Mouse (Mus musculus) forebrain, embryonic 13.5 days (tissue): Measurements from ENCODE around the gene Nlrp1b. TPM values are rescaled to one million over a fixed set of nuclear protein-coding genes. Genes with fewer than 3 reads are reported as not detected.

ENCODE experiments used
- ATAC-seq: fragments of 200-750 bp; cut with Nextera tagmentation; 2 replicates; pipeline ENCODE4 v1.8.0; 2017
- H3K27ac ChIP-seq: fragments of 300-500 bp; sonication (generic); 2 replicates; pipeline ENCODE4 v1.5.1; 2015; ENCODE audit warnings: inconsistent platforms, mild to moderate bottlenecking, moderate library complexity
- H3K27me3 ChIP-seq: fragments of 300-500 bp; sonication (generic); 2 replicates; pipeline ENCODE4 v1.6.1; 2015; ENCODE audit warnings: mild to moderate bottlenecking, inconsistent platforms
- H3K36me3 ChIP-seq: fragments of 300-500 bp; sonication (generic); 2 replicates; pipeline ENCODE4 v1.6.1; 2015; ENCODE audit warnings: mild to moderate bottlenecking, inconsistent platforms; ENCODE audit not compliant: poor library complexity, severe bottlenecking
- H3K4me1 ChIP-seq: fragments of 300-500 bp; sonication (generic); 2 replicates; pipeline ENCODE4 v1.6.1; 2015; ENCODE audit warnings: inconsistent platforms
- H3K4me2 ChIP-seq: fragments of 300-500 bp; sonication (generic); 2 replicates; pipeline ENCODE4 v1.6.1; 2015; ENCODE audit warnings: inconsistent platforms, mild to moderate bottlenecking, moderate library complexity
- H3K4me3 ChIP-seq: fragments of 300-500 bp; sonication (generic); 2 replicates; pipeline ENCODE4 v1.5.1; 2015; ENCODE audit warnings: mild to moderate bottlenecking, inconsistent platforms
- H3K9ac ChIP-seq: fragments of 300-500 bp; sonication (generic); 2 replicates; pipeline ENCODE4 v1.6.1; 2015; ENCODE audit warnings: mild to moderate bottlenecking, inconsistent platforms
- H3K9me3 ChIP-seq: fragments of 300-500 bp; sonication (generic); replicated peaks from 2 replicates; pipeline ENCODE4 v1.6.1; 2016; ENCODE audit warnings: inconsistent platforms
- WGBS: fragments of 180-500 bp; shearing (Covaris S2); methylation state at CpG from one replicate; pipeline ENCODE4 v1.1.7; 2015; 5-methylcytosine and 5-hydroxymethylcytosine counted together
- polyA plus RNA-seq: library from polyadenylated mRNA; unstranded; fragments of >200 nt; fragmentation: Nextera tagmentation; extraction: Ambion mirVana; gene quantifications from 2 replicates; pipeline ENCODE4 v1.2.1, GENCODE M21; 2015

The Nlrp1b gene
- polyA plus RNA-seq, 1 experiment from 2014 or later = not detected

GRCm38 (mm10) chr11:71107128-71107527 lies 123.4 kb downstream of the Nlrp1b start:
- no peaks in the 10 kb centered on the region for H3K4me1 ChIP-seq
- ATAC-seq = no peak

GRCm38 (mm10) chr11:71106261-71107021 lies 124.1 kb downstream of the Nlrp1b start:
- Histone ChIP-seq H3K4me2 (no peak overlapping the region), H3K27me3 (no peaks in the 10 kb centered on the region), H3K27ac (no peak overlapping the region), H3K9ac (no peak overlapping the region), H3K4me3 (no peak overlapping the region), H3K4me1 (no peaks in the 10 kb centered on the region), H3K9me3 (no peaks in the 10 kb centered on the region), H3K36me3 (no peaks in the 10 kb centered on the region)
- ATAC-seq = no peak

More at GRCm38 (mm10) chr11:71107128-71107527, 123.4 kb downstream of the Nlrp1b start:
- 70% methylated on average over 2 of the region's 2 CpGs for WGBS
- no peak overlapping the region for H3K27ac ChIP-seq
- no peak overlapping the region for H3K4me3 ChIP-seq
- no peaks in the 10 kb centered on the region for H3K36me3 ChIP-seq
- no peak overlapping the region for H3K9ac ChIP-seq
- no peaks in the 10 kb centered on the region for H3K9me3 ChIP-seq
- no peaks in the 10 kb centered on the region for H3K27me3 ChIP-seq
- no peak overlapping the region for H3K4me2 ChIP-seq

GRCm38 (mm10) chr11:71103931-71104330 lies 126.6 kb downstream of the Nlrp1b start:
- ATAC-seq = no peak
- Histone ChIP-seq H3K9me3 (0 out of 2 replicates have a peak, but pooled peaks cover 4% of the 10 kb centered on the region), H3K4me1 (no peaks in the 10 kb centered on the region), H3K9ac (no peak overlapping the region), H3K4me2 (no peak overlapping the region), H3K27me3 (no peaks in the 10 kb centered on the region), H3K36me3 (no peaks in the 10 kb centered on the region), H3K4me3 (no peak overlapping the region), H3K27ac (no peak overlapping the region)

Other genes with a start within 250 kb of the Nlrp1b start
- 229 and 242 TPM in 2 replicates for gene C1qbp, start 247.7 kb downstream of the Nlrp1b start, polyA plus RNA-seq
- 11.9 and 14.8 TPM in 2 replicates for gene Dhx33, start 226.3 kb downstream of the Nlrp1b start, polyA plus RNA-seq
- 51.3 and 53.5 TPM in 2 replicates for gene Mis12, start 211.1 kb downstream of the Nlrp1b start, polyA plus RNA-seq
- 36.9 and 37.8 TPM in 2 replicates for gene Derl2, start 210.9 kb downstream of the Nlrp1b start, polyA plus RNA-seq
- 425 and 437 TPM in 2 replicates for gene 6330403K07Rik, start 197.2 kb downstream of the Nlrp1b start, polyA plus RNA-seq
- gene Nlrp1a, start 86.0 kb downstream of the Nlrp1b start, polyA plus RNA-seq = not detected in 2 replicates